In the genomic region with DNA sequence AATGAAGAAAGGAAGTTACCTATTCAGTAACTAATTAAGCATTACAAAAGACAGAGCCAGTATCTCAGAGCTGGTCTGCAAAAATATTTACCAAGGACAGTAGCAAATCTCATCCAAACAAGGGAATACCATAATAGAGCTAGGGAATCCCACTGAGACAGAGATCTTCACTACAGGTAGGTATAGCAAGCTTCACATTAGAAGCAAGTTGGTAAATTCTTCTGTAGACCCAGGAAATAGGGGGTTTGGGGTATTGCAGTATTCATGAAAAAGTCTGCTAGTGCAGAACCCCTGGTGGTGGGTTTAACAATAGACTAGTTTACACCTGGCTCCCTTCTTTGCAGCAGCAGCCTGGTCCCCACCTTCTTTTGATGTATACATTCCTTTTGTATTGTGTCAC, we compare ENCODE assay signal across 10 mouse cellular contexts. TPM values are rescaled to one million over a fixed set of nuclear protein-coding genes. Genes with fewer than 3 reads are reported as not detected.
"Had no signal": no experiment of that assay in that cellular context is flagged by ENCODE, and none has a peak within 500 bp of the region (broad histone marks: within the 10 kb centered on the region; RNA-seq: fewer than 3 reads in every experiment).

No protein-coding gene starts in this region.

RNA-seq across cellular contexts. Expression of a gene that starts 42.1 kb away (rescaled TPM):
- total RNA-seq: gastrocnemius, adult 18-20 months; gastrocnemius, adult 2 months; gastrocnemius, adult 8-10 months; gastrocnemius, postnatal 14 days; gastrocnemius, postnatal 25 days; gastrocnemius, postnatal 36 days; granulocyte monocyte progenitor cell, adult 5-6 weeks; heart, adult 18-20 months; heart, adult 2 months; heart, adult 8-10 months had no signal
